In the genomic region with DNA sequence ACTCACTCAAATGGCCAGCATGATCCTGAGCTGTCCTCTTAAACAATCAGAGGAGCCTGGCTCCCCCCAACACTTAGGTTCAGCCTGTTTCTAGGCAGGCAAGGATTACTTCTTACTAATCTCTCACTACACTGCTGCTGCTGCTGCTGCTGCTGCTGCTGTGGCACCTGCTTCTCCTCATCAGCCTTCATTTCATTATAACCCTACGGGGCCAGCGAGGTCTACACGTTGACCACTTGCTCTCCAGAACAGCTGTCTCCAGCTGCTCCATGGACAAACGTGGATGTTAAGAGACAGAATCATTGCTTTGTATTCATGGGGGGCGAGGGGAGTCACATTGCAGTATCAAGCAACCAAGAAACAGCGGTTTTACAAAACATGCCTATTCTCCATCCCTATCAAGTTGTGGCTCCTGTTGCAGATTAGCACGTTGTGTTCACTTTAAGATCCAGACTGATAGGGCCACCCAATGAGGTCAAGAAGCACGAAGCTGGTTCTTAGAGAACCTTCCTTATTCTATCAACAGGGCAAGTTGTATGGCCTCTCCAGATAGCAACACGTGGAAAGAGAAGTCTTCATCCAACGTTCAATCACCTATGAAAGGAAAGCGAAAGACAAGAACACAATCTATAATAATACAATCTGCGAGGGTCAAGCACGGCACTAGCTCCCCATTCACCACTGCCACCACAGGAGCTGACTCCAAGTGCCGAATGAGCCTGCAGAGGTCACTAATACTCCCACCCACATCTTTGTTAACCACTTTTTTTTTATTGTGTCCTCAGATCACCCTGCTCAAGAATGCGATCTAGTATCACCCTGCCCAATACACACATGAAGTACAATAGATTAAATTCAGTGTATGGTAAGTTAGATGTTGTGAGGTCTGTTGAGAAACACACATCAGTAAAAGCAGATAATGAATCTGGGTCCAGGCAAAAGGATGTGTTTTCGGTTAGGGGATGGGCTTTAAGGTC, we compare ENCODE assay signal across 14 mouse cellular contexts.
"Had no signal": no experiment of that assay in that cellular context is flagged by ENCODE, and none has a peak within 500 bp of the region (broad histone marks: within the 10 kb centered on the region; RNA-seq: fewer than 3 reads in every experiment).

No protein-coding gene starts in this region.

- H3K9ac ChIP-seq: limb, embryonic 15.5 days; liver, embryonic 12.5 days; lung, embryonic 15.5 days; midbrain, embryonic 13.5 days; neural tube, embryonic 12.5 days; stomach, embryonic 15.5 days had no signal

- H3K27ac ChIP-seq: hindbrain, postnatal 0 days; left cerebral cortex, adult 2 months; limb, embryonic 15.5 days; liver, embryonic 12.5 days; lung, embryonic 15.5 days; macrophage; midbrain, embryonic 13.5 days; neural tube, embryonic 12.5 days; stomach, embryonic 15.5 days had no signal

- H3K9me3 ChIP-seq: limb, embryonic 15.5 days; liver, embryonic 12.5 days; lung, embryonic 15.5 days; midbrain, embryonic 13.5 days; neural tube, embryonic 12.5 days; stomach, embryonic 15.5 days had no signal

- DNase-seq: kidney, adult 18-20 months; lung, postnatal 14 days; right cerebral cortex, postnatal 14 days; thymus, adult 2 months; thymus, postnatal 25 days had no signal

- H3K4me1 ChIP-seq: liver, embryonic 12.5 days; lung, embryonic 15.5 days; neural tube, embryonic 12.5 days; stomach, embryonic 15.5 days had no signal

- H3K4me2 ChIP-seq: limb, embryonic 15.5 days; liver, embryonic 12.5 days; lung, embryonic 15.5 days; midbrain, embryonic 13.5 days; neural tube, embryonic 12.5 days; stomach, embryonic 15.5 days had no signal

- H3K4me3 ChIP-seq: left cerebral cortex, adult 2 months; limb, embryonic 15.5 days; liver, embryonic 12.5 days; lung, embryonic 15.5 days; midbrain, embryonic 13.5 days; neural tube, embryonic 12.5 days; stomach, embryonic 15.5 days had no signal

- H3K27me3 ChIP-seq: limb, embryonic 15.5 days; liver, embryonic 12.5 days; lung, embryonic 15.5 days; midbrain, embryonic 13.5 days; neural tube, embryonic 12.5 days; stomach, embryonic 15.5 days had no signal

- H3K36me3 ChIP-seq: limb, embryonic 15.5 days; liver, embryonic 12.5 days; lung, embryonic 15.5 days; midbrain, embryonic 13.5 days; neural tube, embryonic 12.5 days; stomach, embryonic 15.5 days had no signal

- ATAC-seq: hindbrain, postnatal 0 days; liver, embryonic 12.5 days; midbrain, embryonic 13.5 days had no signal
